ENCODE assay signal across 8 mouse cellular contexts in the genomic region with DNA sequence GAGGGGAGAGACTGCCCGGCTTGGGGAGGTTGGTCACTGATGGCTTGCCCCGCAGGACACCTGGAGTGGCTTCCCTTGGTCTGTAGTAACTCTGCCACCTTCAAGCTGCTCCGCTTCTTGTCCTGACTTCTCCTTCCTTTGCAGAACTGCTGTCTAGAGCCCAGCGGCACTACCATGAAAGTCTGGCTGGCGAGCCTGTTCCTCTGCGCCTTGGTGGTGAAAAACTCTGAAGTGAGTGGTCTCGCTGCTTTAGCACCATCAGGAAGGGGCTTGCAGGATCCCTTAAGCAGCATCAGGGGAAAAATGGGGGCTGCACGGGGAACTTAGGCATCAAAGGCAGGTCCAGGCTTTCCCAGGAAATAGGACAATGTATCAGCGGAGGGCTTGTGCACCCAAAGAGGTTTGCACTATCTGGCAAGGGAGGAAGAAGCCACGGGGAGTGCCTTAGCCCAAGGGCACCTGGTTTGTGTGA. TPM values are rescaled to one million over a fixed set of nuclear protein-coding genes. Genes with fewer than 3 reads are reported as not detected.
DNase-seq lines count a peak whose midpoint lies in the region; ATAC-seq lines count a peak whose summit lies in the region.

No protein-coding gene starts in this region.

- WGBS in lung, embryonic 15.5 days, result 5% methylated on average over 10 of the region's 10 CpGs
- WGBS in embryonic facial prominence, embryonic 14.5 days, result 6% methylated on average over 10 of the region's 10 CpGs
- WGBS in hindbrain, embryonic 16.5 days, result 7% methylated on average over 10 of the region's 10 CpGs

- DNase-seq in lung, postnatal 14 days, result no peak
- no peak for DNase-seq in embryonic facial prominence, embryonic 14.5 days (ENCODE audit: low spot score)
- DNase-seq in T-cell, adult 2 months (ENCODE audit: low spot score), result no peak
- DNase-seq in urinary bladder, postnatal 36 days (ENCODE audit: low spot score in 2 of 2), result no peak
- DNase-seq in ovary, adult 18-20 months (ENCODE audit: low spot score), result no peak

- peak overlapping the region; percentile 49 for H3K9ac ChIP-seq in lung, embryonic 15.5 days
- H3K9ac ChIP-seq in embryonic facial prominence, embryonic 14.5 days (ENCODE audit: low read depth, low read length), result peak overlapping the region; percentile 66
- peak overlapping the region; percentile 55 for H3K9ac ChIP-seq in hindbrain, embryonic 16.5 days (ENCODE audit: low read depth, low read length)

- H3K4me2 ChIP-seq in lung, embryonic 15.5 days, result peak overlapping the region; percentile 91
- peak overlapping the region; percentile 75 for H3K4me2 ChIP-seq in embryonic facial prominence, embryonic 14.5 days (ENCODE audit: low read depth, low read length)
- peak overlapping the region; percentile 82 for H3K4me2 ChIP-seq in hindbrain, embryonic 16.5 days (ENCODE audit: low read length)

- H3K27me3 ChIP-seq in lung, embryonic 15.5 days, result no peaks in the 10 kb centered on the region
- no peaks in the 10 kb centered on the region for H3K27me3 ChIP-seq in embryonic facial prominence, embryonic 14.5 days (replicated peaks; ENCODE audit: control insufficient read depth, insufficient read depth, low read length)
- H3K27me3 ChIP-seq in hindbrain, embryonic 16.5 days (replicated peaks; ENCODE audit: control insufficient read depth, insufficient read depth, low read length), result no peaks in the 10 kb centered on the region

- H3K4me3 ChIP-seq in lung, embryonic 15.5 days, result peak overlapping the region; percentile 49
- peak overlapping the region; percentile 45 for H3K4me3 ChIP-seq in embryonic facial prominence, embryonic 14.5 days (ENCODE audit: low read depth, low read length)
- peak overlapping the region; percentile 45 for H3K4me3 ChIP-seq in hindbrain, embryonic 16.5 days (ENCODE audit: low read length)

- H3K9me3 ChIP-seq in lung, embryonic 15.5 days, result no peaks in the 10 kb centered on the region
- H3K9me3 ChIP-seq in embryonic facial prominence, embryonic 14.5 days (ENCODE audit: control insufficient read depth, low read length), result no peaks in the 10 kb centered on the region
- no peaks in the 10 kb centered on the region for H3K9me3 ChIP-seq in hindbrain, embryonic 16.5 days (ENCODE audit: control insufficient read depth, low read length)

- H3K36me3 ChIP-seq in lung, embryonic 15.5 days, result no peaks in the 10 kb centered on the region
- H3K36me3 ChIP-seq in embryonic facial prominence, embryonic 14.5 days (ENCODE audit: control insufficient read depth, insufficient read depth, low read length), result no peaks in the 10 kb centered on the region
- no peaks in the 10 kb centered on the region for H3K36me3 ChIP-seq in hindbrain, embryonic 16.5 days (ENCODE audit: control insufficient read depth, insufficient read depth, low read length)

- no peak for ATAC-seq in lung, embryonic 15.5 days (ENCODE audit: borderline replicate concordance, extremely low read depth, low FRiP score, low TSS enrichment)
- ATAC-seq in embryonic facial prominence, embryonic 14.5 days (ENCODE audit: low read depth), result peak; percentile 42; the same call in 1 of the 2 replicates
- ATAC-seq in hindbrain, embryonic 16.5 days, result peak; percentile 50
- 0 out of 2 replicates have a peak, but pooled peaks have one; percentile 9 for ATAC-seq in megakaryocyte-erythroid progenitor cell, adult 5-6 weeks (replicated peaks; ENCODE audit: low FRiP score, low TSS enrichment, poor library complexity, severe bottlenecking)

- no peak overlapping the region for H3K27ac ChIP-seq in lung, embryonic 15.5 days
- no peak overlapping the region for H3K27ac ChIP-seq in embryonic facial prominence, embryonic 14.5 days (replicated peaks; ENCODE audit: low read depth, low read length)
- no peak overlapping the region for H3K27ac ChIP-seq in hindbrain, embryonic 16.5 days (ENCODE audit: low read depth, low read length)

- peaks cover 12% of the 10 kb centered on the region for H3K4me1 ChIP-seq in lung, embryonic 15.5 days
- H3K4me1 ChIP-seq in embryonic facial prominence, embryonic 14.5 days (ENCODE audit: control insufficient read depth, insufficient read depth, low read length), result no peaks in the 10 kb centered on the region
- peaks cover 3% of the 10 kb centered on the region; the same call in 1 of the 2 replicates for H3K4me1 ChIP-seq in hindbrain, embryonic 16.5 days (ENCODE audit: control insufficient read depth, insufficient read depth, low read depth, low read length)

RNA-seq across cellular contexts. Expression of gene Plau, which starts 0.5 kb away (rescaled TPM):
- polyA plus RNA-seq in lung, embryonic 15.5 days (2015; fragmentation: Nextera tagmentation; extraction: Ambion mirVana), result 0.86 and 1.2 TPM in 2 replicates
- 2.5 and 2.8 TPM in 2 replicates for polyA plus RNA-seq in embryonic facial prominence, embryonic 14.5 days (2014; fragmentation: Nextera tagmentation; extraction: Ambion mirVana)
- polyA plus RNA-seq in hindbrain, embryonic 16.5 days (2015; fragmentation: Nextera tagmentation; extraction: Ambion mirVana), result 0.17 and 0.56 TPM in 2 replicates
- not detected in 2 replicates for total RNA-seq in megakaryocyte-erythroid progenitor cell, adult 5-6 weeks (2014; fragmentation: Nextera tagmentation)
- total RNA-seq in megakaryocyte-erythroid progenitor cell, adult 5-6 weeks (2017), result 0.38 TPM in 1 of 2 replicates, not detected in the other

RNA-seq across cellular contexts. Expression of gene Camk2g, which starts 43.1 kb away (rescaled TPM):
- 40.8 and 41.2 TPM in 2 replicates for polyA plus RNA-seq in lung, embryonic 15.5 days (2015; fragmentation: Nextera tagmentation; extraction: Ambion mirVana)
- polyA plus RNA-seq in embryonic facial prominence, embryonic 14.5 days (2014; fragmentation: Nextera tagmentation; extraction: Ambion mirVana), result 54.6 and 67.7 TPM in 2 replicates
- polyA plus RNA-seq in hindbrain, embryonic 16.5 days (2015; fragmentation: Nextera tagmentation; extraction: Ambion mirVana), result 214 and 241 TPM in 2 replicates
- 7.1 and 30.8 TPM in 2 replicates for total RNA-seq in megakaryocyte-erythroid progenitor cell, adult 5-6 weeks (2014; fragmentation: Nextera tagmentation)
- 33.0 and 34.8 TPM in 2 replicates for total RNA-seq in megakaryocyte-erythroid progenitor cell, adult 5-6 weeks (2017)
